Mouse (Mus musculus): ENCODE measurements around the gene Glrp1. TPM values are rescaled to one million over a fixed set of nuclear protein-coding genes. Genes with fewer than 3 reads are reported as not detected.

The Glrp1 gene
- total and polyA plus RNA-seq, 3 experiments = 0.08 to 0.16 TPM; not detected in 1

DNA sequence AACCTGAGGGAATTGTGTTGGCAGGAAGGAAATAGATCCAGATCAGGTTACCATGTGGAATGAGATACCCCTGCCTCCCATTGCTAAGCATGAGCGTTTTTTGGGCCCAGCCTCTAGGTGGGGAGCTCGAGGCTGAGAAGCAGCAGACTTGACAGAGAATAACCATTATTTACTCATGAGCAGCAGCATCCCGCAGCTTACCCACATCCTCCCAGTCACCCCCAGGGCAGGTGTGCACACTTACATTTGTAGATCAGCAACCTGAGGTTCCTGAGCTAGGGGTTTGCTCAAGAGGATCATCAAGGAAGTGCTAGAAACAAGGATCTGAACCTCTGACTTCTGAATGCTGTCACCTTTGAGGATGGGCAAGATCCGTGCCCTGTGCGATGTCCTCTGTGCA is 3.5 kb downstream of the Glrp1 start:
- 83% methylated on average over 5 of the region's 5 CpGs for WGBS
- no peak for DNase-seq
- no peak overlapping the region for H3K9ac ChIP-seq (ENCODE audit: low read depth, low read length)
- H3K27ac ChIP-seq = no peak overlapping the region
- no peak for TF ChIP-seq CTCF (IDR thresholded peaks at IDR 0.05)
- no peak for TF ChIP-seq POLR2A (IDR thresholded peaks at IDR 0.05; ENCODE audit: insufficient read depth, low read depth, low read length)
- TF ChIP-seq EP300 (IDR thresholded peaks at IDR 0.05; ENCODE audit: insufficient read depth, low read depth, low read length) = no peak
- H3K4me3 ChIP-seq = no peak overlapping the region
- H3K79me2 ChIP-seq (replicated peaks; ENCODE audit: control insufficient read depth, insufficient read depth, low read length) = no peaks in the 10 kb centered on the region
- H3K27me3 ChIP-seq (ENCODE audit: control insufficient read depth, insufficient read depth, low read length) = no peaks in the 10 kb centered on the region
- H3K36me3 ChIP-seq (ENCODE audit: control insufficient read depth, insufficient read depth, low read length) = no peaks in the 10 kb centered on the region
- intact Hi-C loops (cut with DNase I) = no loop called here
- H3K4me1 ChIP-seq (ENCODE audit: control insufficient read depth, insufficient read depth, low read length) = no peaks in the 10 kb centered on the region

DNA sequence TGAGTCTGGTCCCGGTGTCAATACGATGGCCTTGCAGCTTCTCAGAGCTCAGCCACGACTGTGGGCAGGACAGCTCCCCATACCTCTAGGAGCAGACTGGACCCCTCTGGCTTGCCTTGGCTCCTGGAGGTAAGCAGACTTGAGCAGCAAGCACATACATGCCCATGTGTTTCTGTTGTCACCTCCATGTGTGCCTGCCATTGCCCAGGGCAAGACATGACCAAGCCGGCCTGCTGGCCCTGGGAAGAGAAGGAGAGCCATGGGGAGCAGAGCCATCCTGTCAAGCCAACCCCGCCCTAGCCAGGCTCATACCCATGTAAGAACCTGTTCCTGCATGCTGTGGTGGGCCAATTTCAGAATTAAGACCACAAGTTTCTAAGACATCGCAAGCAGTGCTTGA is 4.2 kb downstream of the Glrp1 start:
- H3K4me1 ChIP-seq (ENCODE audit: control insufficient read depth, insufficient read depth, low read length) = no peaks in the 10 kb centered on the region
- DNase-seq = no peak
- H3K27ac ChIP-seq = no peak overlapping the region
- no peaks in the 10 kb centered on the region for H3K36me3 ChIP-seq (ENCODE audit: control insufficient read depth, insufficient read depth, low read length)
- H3K27me3 ChIP-seq (ENCODE audit: control insufficient read depth, insufficient read depth, low read length) = no peaks in the 10 kb centered on the region
- intact Hi-C loops (cut with DNase I) = no loop called here
- H3K4me3 ChIP-seq = no peak overlapping the region
- H3K79me2 ChIP-seq (replicated peaks; ENCODE audit: control insufficient read depth, insufficient read depth, low read length) = no peaks in the 10 kb centered on the region
- WGBS = 86% methylated on average over 6 of the region's 6 CpGs
- TF ChIP-seq CTCF (IDR thresholded peaks at IDR 0.05) = no peak
- TF ChIP-seq POLR2A (IDR thresholded peaks at IDR 0.05; ENCODE audit: insufficient read depth, low read depth, low read length) = no peak
- no peak for TF ChIP-seq EP300 (IDR thresholded peaks at IDR 0.05; ENCODE audit: insufficient read depth, low read depth, low read length)
- H3K9ac ChIP-seq (ENCODE audit: low read depth, low read length) = no peak overlapping the region

DNA sequence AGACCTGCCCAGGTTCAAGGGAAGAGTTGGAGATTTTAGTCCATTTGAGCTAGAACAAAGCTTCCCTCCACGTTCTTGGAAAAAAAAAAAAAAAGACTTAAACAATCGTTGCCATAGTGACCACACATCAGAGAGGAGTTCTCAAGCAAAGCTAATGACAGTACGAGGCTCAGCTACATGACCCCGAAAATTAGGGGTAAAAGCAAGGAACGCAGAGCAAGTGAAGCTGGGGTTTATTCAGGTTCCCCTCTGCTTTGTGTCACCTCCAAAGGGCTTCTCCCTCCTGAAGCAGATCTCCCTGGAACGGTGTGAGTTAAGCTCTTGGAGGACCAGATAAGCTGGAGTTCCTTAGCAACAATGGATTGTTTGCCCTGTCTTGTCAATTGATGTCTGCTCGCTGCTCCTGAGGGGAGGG is 5.3 kb downstream of the Glrp1 start:
- Histone ChIP-seq H3K4me1 (ENCODE audit: control insufficient read depth, insufficient read depth, low read length) (no peaks in the 10 kb centered on the region), H3K79me2 (replicated peaks; ENCODE audit: control insufficient read depth, insufficient read depth, low read length) (no peaks in the 10 kb centered on the region), H3K9ac (ENCODE audit: low read depth, low read length) (no peak overlapping the region), H3K4me3 (no peak overlapping the region), H3K27me3 (ENCODE audit: control insufficient read depth, insufficient read depth, low read length) (no peaks in the 10 kb centered on the region), H3K27ac (no peak overlapping the region), H3K36me3 (ENCODE audit: control insufficient read depth, insufficient read depth, low read length) (no peaks in the 10 kb centered on the region)
- intact Hi-C loops (cut with DNase I) = no loop called here
- WGBS = 25% methylated on average over 7 of the region's 7 CpGs
- DNase-seq = no peak
- no peak for TF ChIP-seq POLR2A (IDR thresholded peaks at IDR 0.05; ENCODE audit: insufficient read depth, low read depth, low read length)
- TF ChIP-seq EP300 (IDR thresholded peaks at IDR 0.05; ENCODE audit: insufficient read depth, low read depth, low read length) = no peak
- no peak for TF ChIP-seq CTCF (IDR thresholded peaks at IDR 0.05)

DNA sequence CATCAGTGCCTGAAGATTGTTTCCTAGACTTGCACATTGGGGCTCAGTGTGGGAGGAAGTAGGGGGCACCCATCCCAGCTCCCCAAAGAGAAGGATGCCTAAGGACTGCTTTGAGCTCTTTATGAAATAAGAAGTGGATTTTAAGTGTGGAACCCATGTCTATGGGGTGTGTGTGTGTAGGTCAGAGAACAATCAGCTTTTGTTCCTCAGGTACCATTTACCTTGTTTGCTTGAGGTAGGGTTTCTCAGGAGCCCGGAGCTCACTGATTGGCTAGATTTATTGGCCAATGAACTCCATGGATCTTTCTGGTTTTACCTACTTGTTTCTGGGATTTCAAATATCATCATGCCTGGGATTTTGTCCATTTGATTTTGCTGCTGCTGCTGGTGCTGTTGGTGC is 7.0 kb downstream of the Glrp1 start:
- DNase-seq = no peak
- intact Hi-C loops (cut with DNase I) = no loop called here
- Histone ChIP-seq H3K9ac (ENCODE audit: low read depth, low read length) (no peak overlapping the region), H3K27ac (no peak overlapping the region), H3K79me2 (replicated peaks; ENCODE audit: control insufficient read depth, insufficient read depth, low read length) (no peaks in the 10 kb centered on the region), H3K36me3 (ENCODE audit: control insufficient read depth, insufficient read depth, low read length) (no peaks in the 10 kb centered on the region), H3K27me3 (ENCODE audit: control insufficient read depth, insufficient read depth, low read length) (no peaks in the 10 kb centered on the region), H3K4me3 (no peak overlapping the region), H3K4me1 (ENCODE audit: control insufficient read depth, insufficient read depth, low read length) (no peaks in the 10 kb centered on the region)
- 94% methylated on average over 1 of the region's 1 CpGs for WGBS
- no peak for TF ChIP-seq EP300 (IDR thresholded peaks at IDR 0.05; ENCODE audit: insufficient read depth, low read depth, low read length)
- no peak for TF ChIP-seq CTCF (IDR thresholded peaks at IDR 0.05)
- no peak for TF ChIP-seq POLR2A (IDR thresholded peaks at IDR 0.05; ENCODE audit: insufficient read depth, low read depth, low read length)

DNA sequence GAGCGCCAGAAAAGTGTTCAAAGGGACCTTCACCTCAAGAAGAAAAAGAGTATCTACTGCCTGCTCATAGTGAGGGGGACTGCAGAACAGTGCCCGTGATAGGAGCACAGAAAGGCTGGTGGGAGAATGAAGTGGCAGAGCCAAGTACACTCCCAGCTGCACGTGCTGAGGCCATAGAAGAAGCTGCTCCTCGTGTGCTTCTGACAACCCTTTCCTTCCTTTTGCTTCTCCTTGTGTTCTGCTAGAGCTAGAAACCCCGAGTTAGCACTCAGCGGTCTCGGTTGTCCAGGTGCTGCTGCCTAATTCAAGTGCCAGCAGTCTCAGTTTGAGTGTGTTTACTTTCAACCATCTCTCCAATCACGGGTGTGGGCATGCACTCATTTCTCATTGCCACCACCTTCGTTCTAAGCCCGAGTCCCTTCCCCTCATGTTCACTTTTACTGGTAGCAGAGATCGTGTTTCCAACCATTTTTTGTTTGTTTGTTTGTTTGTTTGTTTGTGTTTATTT is 10.6 kb downstream of the Glrp1 start:
- Histone ChIP-seq H3K9ac (ENCODE audit: low read depth, low read length) (no peak overlapping the region), H3K27me3 (ENCODE audit: control insufficient read depth, insufficient read depth, low read length) (no peaks in the 10 kb centered on the region), H3K4me1 (ENCODE audit: control insufficient read depth, insufficient read depth, low read length) (no peaks in the 10 kb centered on the region), H3K4me3 (no peak overlapping the region), H3K79me2 (replicated peaks; ENCODE audit: control insufficient read depth, insufficient read depth, low read length) (no peaks in the 10 kb centered on the region), H3K36me3 (ENCODE audit: control insufficient read depth, insufficient read depth, low read length) (no peaks in the 10 kb centered on the region), H3K27ac (no peak overlapping the region)
- no peak for DNase-seq
- intact Hi-C loops (cut with DNase I) = no loop called here
- TF ChIP-seq POLR2A (IDR thresholded peaks at IDR 0.05; ENCODE audit: insufficient read depth, low read depth, low read length) = no peak
- TF ChIP-seq CTCF (IDR thresholded peaks at IDR 0.05) = no peak
- no peak for TF ChIP-seq EP300 (IDR thresholded peaks at IDR 0.05; ENCODE audit: insufficient read depth, low read depth, low read length)
- 81% methylated on average over 11 of the region's 11 CpGs for WGBS

DNA sequence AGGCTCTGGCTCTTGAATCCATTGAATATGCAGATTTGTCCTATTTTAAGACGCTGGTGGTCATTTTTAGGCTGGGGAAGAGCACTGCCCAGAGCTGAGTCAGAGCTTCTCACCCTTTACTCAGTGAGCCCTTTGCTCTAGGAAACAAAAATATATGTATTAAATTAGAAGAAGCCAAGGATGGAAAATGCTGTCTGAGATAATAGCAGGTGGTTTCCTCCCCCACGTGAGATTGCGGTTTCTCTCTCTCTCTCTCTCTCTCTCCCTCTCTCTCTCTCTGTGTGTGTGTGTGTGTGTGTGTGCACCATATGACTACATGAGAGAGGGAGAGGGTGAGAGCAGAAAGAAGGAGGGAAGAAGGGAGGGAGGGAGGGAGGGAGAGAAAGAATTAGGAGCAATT is 12.5 kb downstream of the Glrp1 start:
- Histone ChIP-seq H3K27me3 (ENCODE audit: control insufficient read depth, insufficient read depth, low read length) (no peaks in the 10 kb centered on the region), H3K79me2 (replicated peaks; ENCODE audit: control insufficient read depth, insufficient read depth, low read length) (no peaks in the 10 kb centered on the region), H3K27ac (no peak overlapping the region), H3K9ac (ENCODE audit: low read depth, low read length) (no peak overlapping the region), H3K4me1 (ENCODE audit: control insufficient read depth, insufficient read depth, low read length) (no peaks in the 10 kb centered on the region), H3K36me3 (ENCODE audit: control insufficient read depth, insufficient read depth, low read length) (no peaks in the 10 kb centered on the region), H3K4me3 (no peak overlapping the region)
- no peak for DNase-seq
- intact Hi-C loops (cut with DNase I) = no loop called here
- 45% methylated on average over 3 of the region's 3 CpGs for WGBS
- TF ChIP-seq EP300 (IDR thresholded peaks at IDR 0.05; ENCODE audit: insufficient read depth, low read depth, low read length) (no peak), CTCF (IDR thresholded peaks at IDR 0.05) (no peak), POLR2A (IDR thresholded peaks at IDR 0.05; ENCODE audit: insufficient read depth, low read depth, low read length) (no peak)
